Mouse (Mus musculus) urinary bladder, adult 2 months (tissue): ENCODE measurements around the gene C1qtnf5. TPM values are rescaled to one million over a fixed set of nuclear protein-coding genes. Genes with fewer than 3 reads are reported as not detected.

Experiments used
- DNase-seq: peaks from one replicate; pipeline ENCODE4 v3.0.0; 2022; ENCODE audit warnings: low spot score
- polyA plus RNA-seq: library from polyadenylated mRNA; depleted of rRNA; stranded (reverse); fragments of >200 nt; gene quantifications from 2 replicates; pipeline ENCODE4 v1.2.3, GENCODE M21; 2012; rRNA removed

Gene C1qtnf5
- polyA plus RNA-seq = 27.2 and 31.4 TPM in 2 replicates

GRCm38 (mm10) chr9:44107110-44107509, at the start of gene C1qtnf5:
TSS of gene C1qtnf5 (plus strand) at chr9:44107245.
- no peak for DNase-seq

GRCm38 (mm10) chr9:44058606-44059005, 48.4 kb upstream of the C1qtnf5 start:
- DNase-seq = no peak

- DNase-seq = no peak
Measured at GRCm38 (mm10) chr9:44065177-44065576, 41.9 kb upstream of the C1qtnf5 start.

GRCm38 (mm10) chr9:44066785-44067225, 40.2 kb upstream of the C1qtnf5 start, which contains the start of gene Usp2:
TSS of gene Usp2 (plus strand) at chr9:44067021.
- DNase-seq = peak; percentile 99

GRCm38 (mm10) chr9:44067241-44067959, 39.6 kb upstream of the C1qtnf5 start:
- no peak for DNase-seq

- DNase-seq = no peak
Measured at GRCm38 (mm10) chr9:44067960-44068330, 39.1 kb upstream of the C1qtnf5 start.

GRCm38 (mm10) chr9:44069252-44069651, 37.8 kb upstream of the C1qtnf5 start:
- DNase-seq = no peak

- DNase-seq = no peak
Measured at GRCm38 (mm10) chr9:44070113-44070843, 36.8 kb upstream of the C1qtnf5 start.

GRCm38 (mm10) chr9:44070844-44071231, 36.2 kb upstream of the C1qtnf5 start:
- DNase-seq = no peak

GRCm38 (mm10) chr9:44071914-44072598, 35.0 kb upstream of the C1qtnf5 start:
- no peak for DNase-seq

GRCm38 (mm10) chr9:44072599-44072915, 34.5 kb upstream of the C1qtnf5 start:
- no peak for DNase-seq

- no peak for DNase-seq
Measured at GRCm38 (mm10) chr9:44073115-44073514, 33.9 kb upstream of the C1qtnf5 start.

- no peak for DNase-seq
Measured at GRCm38 (mm10) chr9:44074395-44075275, 32.4 kb upstream of the C1qtnf5 start.

- DNase-seq = no peak
Measured at GRCm38 (mm10) chr9:44075276-44075995, 31.6 kb upstream of the C1qtnf5 start.

- no peak for DNase-seq
Measured at GRCm38 (mm10) chr9:44075996-44076763, 30.9 kb upstream of the C1qtnf5 start.

GRCm38 (mm10) chr9:44076764-44077120, 30.3 kb upstream of the C1qtnf5 start:
- DNase-seq = no peak

- no peak for DNase-seq
Measured at GRCm38 (mm10) chr9:44077266-44077910, 29.7 kb upstream of the C1qtnf5 start.

GRCm38 (mm10) chr9:44078136-44078797, 28.8 kb upstream of the C1qtnf5 start:
- DNase-seq = no peak
